Mouse (Mus musculus) naive thymus-derived CD4-positive, alpha-beta T cell, adult 2 months (primary cell): Measurements from ENCODE around the gene Parp1.
"Not testable (repeated sequence)": the region's sequence is repeated elsewhere in the genome, so short reads cannot be mapped to it uniquely, and the experiment has no call there.

ENCODE experiments used
- DNase-seq: peaks from one replicate; pipeline ENCODE4 v3.0.0-alpha.2; 2011; ENCODE audit warnings: low read depth

The Parp1 gene

DNA sequence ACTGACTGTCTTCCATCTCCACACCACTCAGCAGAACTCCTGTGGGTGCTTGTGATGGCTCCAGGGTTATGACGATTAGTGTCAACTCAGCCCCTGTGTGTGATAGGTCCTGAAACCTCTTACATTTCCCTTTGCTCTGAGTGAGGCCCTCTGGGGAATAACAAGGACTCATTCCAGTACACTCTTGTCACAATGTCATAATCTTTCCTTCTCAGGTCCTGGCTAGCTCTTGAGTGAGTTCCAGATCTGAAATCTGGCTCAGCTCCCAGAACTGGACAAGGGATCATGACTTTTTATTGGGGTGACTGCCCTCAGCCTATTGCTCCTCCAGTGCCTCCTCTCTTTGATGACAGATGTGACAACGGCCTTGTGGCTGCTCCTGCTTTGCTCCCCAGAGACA, 57.4 kb downstream of the Parp1 start:
- DNase-seq, result no peak

DNA sequence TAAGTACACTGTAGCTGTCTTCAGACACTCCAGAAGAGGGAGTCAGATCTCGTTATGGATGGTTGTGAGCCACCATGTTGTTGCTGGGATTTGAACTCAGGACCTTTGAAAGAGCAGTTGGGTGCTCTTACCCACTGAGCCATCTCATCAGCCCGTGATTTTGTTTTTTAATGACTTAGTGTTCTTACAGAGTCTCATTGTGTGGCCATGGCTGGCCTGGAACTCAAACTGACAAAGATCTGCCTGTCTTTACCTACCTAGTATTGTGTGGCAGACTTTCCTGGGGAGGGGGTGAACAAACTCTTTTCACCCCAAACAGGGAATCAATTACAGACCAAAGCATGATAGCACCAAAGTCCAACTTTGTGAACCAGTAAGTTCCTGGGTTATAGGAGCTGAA, 69.1 kb downstream of the Parp1 start:
- DNase-seq, result not testable (repeated sequence)

GRCm38 (mm10) chr1:180639416-180640401, 71.0 kb downstream of the Parp1 start:
- peak; percentile 32 for DNase-seq

DNA sequence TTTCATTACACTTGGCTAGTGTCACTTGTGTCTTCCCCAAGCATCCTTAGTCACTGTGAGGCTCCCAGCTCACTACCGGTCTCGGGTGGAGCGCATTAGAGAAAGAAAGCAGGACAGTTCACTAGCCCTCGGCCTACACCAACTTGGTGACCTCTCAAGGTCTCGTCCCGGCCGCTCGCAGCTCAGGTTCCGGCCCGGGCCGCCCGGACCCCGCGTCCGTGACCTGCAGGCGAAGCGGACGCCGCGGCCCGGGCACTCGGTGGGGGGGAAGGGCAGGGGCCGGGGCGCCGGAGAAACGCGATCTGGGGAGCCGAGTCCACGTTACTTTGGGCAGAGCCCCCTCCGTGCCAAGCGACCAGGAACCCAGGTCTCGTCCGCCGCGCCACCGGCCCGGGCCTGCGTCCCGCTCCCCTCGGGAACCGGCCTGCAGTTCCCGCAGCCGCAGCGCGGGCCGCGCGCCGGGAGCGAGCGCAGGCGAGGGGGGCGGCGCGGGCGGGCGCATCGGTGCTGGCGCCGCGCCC, 71.9 kb downstream of the Parp1 start:
- DNase-seq, result no peak

- peak; percentile 92 for DNase-seq
These were observed 72.4 kb downstream of the Parp1 start, which contains the start of gene Lin9 for GRCm38 (mm10) chr1:180641137-180641517. Lin9 (plus strand) TSS chr1:180641150.

GRCm38 (mm10) chr1:180641518-180642227, 72.9 kb downstream of the Parp1 start:
- no peak for DNase-seq

GRCm38 (mm10) chr1:180642228-180642564, 73.5 kb downstream of the Parp1 start:
- DNase-seq, result peak; percentile 52
